Mouse (Mus musculus) ES-Bruce4 (cell line): Measurements from ENCODE around the gene Gucy2c.

Experiments used
- CTCF ChIP-seq: IDR thresholded peaks from one replicate; pipeline ENCODE4 v1.8.1; 2011; ENCODE audit warnings: low read depth, low read length
- EP300 ChIP-seq: IDR thresholded peaks from 2 replicates; pipeline ENCODE4 v1.6.1; 2011; ENCODE audit warnings: low read depth, low read length; ENCODE audit not compliant: insufficient read depth

GRCm38 (mm10) chr6:136824987-136825386 is 43.4 kb upstream of the Gucy2c start:
- TF ChIP-seq CTCF (no peak), EP300 (no peak)
